Mouse (Mus musculus) common myeloid progenitor, adult 5-6 weeks (primary cell): Measurements from ENCODE around the gene Zc3h15. TPM values are rescaled to one million over a fixed set of nuclear protein-coding genes. Genes with fewer than 3 reads are reported as not detected.
A peak's percentile ranks its signal among the peaks of the same experiment; 100 is the strongest.

Source experiments
- ATAC-seq: replicated peaks from 2 replicates; pipeline ENCODE4 v1.8.0; 2016; ENCODE audit warnings: low read depth, mild to moderate bottlenecking, moderate TSS enrichment, inconsistent platforms; ENCODE audit not compliant: poor library complexity, severe bottlenecking
- total RNA-seq: library from RNA; stranded (forward); fragments of 200-1000, 187-1606 nt; gene quantifications from 2 replicates; pipeline ENCODE4 v1.2.3, GENCODE M21; 2017

Gene Zc3h15
- total RNA-seq, 1 experiment from 2014 or later = 190 TPM

DNA sequence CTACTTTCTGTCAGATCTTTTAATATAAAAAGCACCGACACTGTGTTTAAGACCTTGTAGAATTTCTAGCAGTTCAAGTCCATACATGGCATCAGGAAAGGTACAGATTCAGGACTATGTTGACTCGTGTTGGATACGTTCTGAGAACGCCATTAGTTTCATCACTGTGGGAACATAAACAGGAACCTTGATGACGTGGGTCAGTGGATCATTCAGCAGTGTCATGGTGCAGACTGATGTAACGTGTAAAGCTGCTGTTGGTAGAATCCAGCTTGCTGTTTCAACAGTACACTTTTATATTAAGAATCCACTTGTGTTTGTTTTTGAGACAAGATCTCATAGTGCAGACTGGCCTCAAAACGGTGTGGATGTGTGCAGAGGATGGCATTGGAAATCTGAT, 28.8 kb downstream of the Zc3h15 start:
- no peak for ATAC-seq

- no peak for ATAC-seq
Measured at GRCm38 (mm10) chr2:83673843-83674242, 29.6 kb downstream of the Zc3h15 start.

GRCm38 (mm10) chr2:83674421-83674820, 30.2 kb downstream of the Zc3h15 start:
- no peak for ATAC-seq

DNA sequence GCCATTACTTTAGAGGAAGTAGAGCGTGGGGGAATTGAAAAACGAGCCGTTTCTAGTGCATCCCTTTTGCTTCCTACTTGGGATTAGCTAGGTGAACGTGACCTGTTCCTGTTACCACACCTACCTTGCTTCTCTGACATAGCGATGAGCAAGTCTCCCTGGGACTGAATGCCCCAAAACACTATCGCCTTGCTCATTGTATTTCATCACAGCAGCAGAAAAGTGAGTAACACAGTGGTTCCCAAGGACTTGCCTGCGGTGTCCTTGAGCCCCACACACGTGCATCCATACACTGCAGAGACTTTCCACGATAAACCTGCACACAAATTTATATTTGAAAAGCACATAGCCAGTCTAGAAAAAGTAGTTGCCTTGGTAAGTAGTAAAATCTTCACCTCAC, 30.7 kb downstream of the Zc3h15 start:
- no peak for ATAC-seq

GRCm38 (mm10) chr2:83675681-83676080, 31.4 kb downstream of the Zc3h15 start:
- ATAC-seq = no peak

- ATAC-seq = no peak
Measured at GRCm38 (mm10) chr2:83676226-83676870, 32.1 kb downstream of the Zc3h15 start.

DNA sequence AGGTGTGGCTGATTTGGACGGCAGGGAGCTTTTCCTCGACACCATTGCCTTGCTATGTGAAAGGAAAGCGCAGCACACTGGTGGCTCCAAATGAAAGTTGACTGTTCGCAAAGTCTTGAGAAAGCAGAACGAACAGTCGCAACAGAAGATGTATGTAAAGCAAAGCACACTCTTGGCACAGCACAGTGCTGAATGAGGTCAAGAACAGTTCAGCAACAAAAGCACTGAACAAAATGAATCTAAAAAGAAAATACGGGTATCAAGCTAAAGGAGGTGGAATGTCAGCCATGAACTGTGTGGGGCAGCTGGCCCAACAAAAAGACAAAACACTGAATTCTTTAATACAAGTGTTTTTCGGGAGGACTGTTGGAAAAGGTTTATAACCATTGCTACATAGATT, 37.1 kb downstream of the Zc3h15 start:
- ATAC-seq = no peak

DNA sequence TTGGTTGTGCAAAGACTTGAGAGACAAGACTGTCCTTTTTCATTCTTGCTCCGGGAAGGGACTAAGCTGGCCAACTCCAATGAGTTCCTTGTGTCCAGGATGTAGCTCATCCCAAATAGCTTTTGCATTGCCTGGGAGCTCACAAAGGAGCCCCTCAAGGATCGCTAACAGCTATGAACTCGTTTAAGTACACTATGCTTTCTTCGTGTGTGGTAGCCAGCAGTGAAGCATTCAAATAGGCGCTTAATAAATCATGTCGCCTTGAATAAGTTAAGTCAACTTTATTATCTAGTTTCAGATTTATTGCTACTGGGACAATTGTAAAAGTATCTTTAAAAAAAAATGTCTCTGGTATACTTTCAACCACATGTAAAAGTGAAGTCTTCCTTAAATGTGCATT, 37.5 kb downstream of the Zc3h15 start:
- no peak for ATAC-seq

GRCm38 (mm10) chr2:83682282-83682681, 38.0 kb downstream of the Zc3h15 start:
- no peak for ATAC-seq

DNA sequence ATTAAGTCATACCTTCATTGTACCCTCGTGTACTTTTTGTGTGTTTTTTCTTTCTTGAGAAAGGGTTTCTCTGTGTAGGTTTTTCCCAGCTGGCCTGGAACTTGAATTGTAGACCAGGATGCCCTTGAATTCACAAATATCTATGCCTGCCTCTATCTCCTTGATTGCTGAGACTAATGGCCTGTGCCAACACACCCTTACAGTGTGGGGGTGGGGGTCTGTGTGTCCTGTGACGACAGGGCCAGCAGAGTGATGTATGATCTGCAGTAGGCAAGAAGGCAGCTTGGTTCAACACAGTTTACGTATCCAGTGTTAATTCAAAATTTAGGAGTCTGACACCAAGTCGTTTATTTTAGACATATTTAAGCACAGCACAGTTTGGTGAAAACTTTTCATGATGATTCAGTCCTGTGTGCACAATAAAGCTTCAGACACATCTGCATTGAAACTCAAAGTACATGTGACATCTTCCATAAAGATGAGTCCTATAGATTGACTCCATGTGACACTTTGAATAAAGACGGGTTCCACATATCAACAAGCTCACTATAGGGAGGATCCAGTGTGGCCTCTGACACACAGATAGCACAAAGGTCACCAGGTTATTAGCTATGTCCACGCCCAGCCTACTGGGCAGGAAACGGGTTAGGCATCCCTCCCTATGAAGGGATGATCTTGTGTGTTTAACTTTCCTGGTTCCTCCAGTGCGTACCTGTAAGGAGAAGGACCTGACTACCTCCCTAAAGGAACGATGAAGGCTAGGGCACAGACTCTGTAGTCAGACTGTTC, 39.7 kb downstream of the Zc3h15 start:
- ATAC-seq = no peak

- ATAC-seq = no peak
Measured at GRCm38 (mm10) chr2:83684691-83685090, 40.5 kb downstream of the Zc3h15 start.

DNA sequence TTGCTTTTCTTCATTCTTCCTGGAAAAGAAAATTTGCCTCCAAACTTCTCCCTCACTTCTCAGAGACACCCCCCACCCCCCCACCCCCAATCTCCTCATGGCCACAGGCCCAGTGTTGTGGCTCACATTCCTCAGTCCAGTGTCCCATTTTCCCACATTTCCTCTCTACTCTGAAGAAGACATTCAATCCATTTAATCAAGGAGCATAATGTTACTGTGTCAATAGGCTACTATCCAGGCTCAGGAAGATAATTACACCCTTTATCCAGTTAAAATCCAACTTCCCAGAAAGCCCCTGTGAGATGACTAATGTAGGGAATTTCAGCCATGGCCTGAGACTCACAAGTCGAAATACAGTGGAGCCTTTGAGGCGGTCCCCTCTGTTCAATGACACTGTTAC, 46.1 kb downstream of the Zc3h15 start:
- ATAC-seq = no peak

DNA sequence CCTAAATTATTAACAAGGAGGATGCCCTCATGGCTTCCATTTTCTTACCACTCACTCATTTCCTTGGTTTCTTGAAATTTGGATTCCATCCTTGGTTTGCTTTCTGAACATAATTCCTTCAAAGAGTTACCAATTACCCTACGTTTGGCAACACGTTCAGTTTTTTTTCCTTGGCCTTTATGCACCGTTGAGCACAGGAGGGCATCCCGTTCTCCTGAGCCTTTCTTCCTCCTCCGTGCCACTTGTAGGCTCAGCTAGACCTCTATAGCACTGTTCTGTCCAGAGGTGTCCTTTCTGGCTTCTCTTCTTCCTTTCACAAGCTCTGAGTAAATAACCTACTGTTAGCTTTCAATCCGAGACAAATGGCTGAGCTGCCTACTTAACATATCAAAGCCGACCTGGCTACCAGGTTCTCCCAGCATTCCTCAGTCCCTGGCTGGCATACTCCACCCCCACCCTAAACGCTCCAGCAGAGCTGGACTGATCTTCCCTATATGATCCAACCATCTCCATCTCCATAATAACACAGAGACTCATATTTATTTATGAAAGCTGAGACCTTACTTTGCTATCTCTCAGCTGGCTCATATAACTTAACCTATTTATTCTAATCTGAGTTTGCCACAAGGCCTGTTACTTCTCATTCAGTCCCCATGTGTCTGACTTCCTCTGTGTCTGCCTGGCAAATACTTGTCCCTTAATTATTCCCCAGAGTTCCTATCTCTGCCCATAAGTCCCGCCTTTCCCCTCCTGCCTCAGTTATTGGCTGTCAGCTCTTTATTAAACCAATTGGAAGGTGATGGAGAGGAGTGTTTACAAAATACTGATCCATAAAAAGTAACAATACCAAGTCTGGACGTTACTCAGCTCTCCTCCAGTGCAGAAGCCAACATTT, 48.7 kb downstream of the Zc3h15 start:
- ATAC-seq = no peak

- no peak for ATAC-seq
Measured at GRCm38 (mm10) chr2:83694061-83694460, 49.8 kb downstream of the Zc3h15 start.

GRCm38 (mm10) chr2:83695345-83696247, 51.4 kb downstream of the Zc3h15 start:
- ATAC-seq = no peak

DNA sequence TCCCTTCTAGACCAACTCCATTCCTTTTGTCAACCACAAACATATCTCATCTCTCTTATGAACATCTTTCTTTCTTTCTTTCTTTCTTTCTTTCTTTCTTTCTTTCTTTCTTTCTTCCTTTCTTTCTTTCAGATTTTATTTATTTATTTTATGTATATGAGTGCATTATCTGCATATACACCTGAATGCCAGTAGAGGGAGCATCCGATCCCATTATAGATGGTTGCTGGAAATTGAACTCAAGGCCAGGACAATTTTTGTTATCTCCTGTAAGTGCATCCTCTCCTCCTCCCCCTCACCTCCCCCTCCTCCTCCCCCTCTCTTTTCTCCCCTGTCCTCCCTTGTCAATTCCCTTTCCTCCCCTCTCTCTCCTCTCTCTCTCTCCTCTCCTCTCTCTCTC, 54.2 kb downstream of the Zc3h15 start:
- ATAC-seq = 0 out of 2 replicates have a peak, but pooled peaks have one; percentile 34

DNA sequence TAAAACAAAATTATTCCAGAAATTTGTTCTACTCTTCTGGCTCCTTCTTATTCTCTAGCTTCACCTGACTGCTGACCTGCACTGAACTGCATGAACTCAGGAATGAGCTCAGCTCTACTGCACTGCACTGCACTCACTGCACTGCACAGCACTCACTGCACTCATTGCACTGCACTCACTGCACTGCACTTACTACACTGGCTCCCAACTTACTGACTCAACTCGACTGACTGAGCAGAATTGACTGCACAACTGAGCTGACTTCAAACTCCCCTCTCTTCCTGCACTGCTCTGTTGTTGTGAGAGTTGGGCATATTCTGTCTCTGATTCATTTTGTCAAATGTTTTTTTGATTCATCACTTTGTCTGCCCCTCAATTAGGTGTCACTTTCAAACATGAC, 55.1 kb downstream of the Zc3h15 start:
- ATAC-seq = no peak

DNA sequence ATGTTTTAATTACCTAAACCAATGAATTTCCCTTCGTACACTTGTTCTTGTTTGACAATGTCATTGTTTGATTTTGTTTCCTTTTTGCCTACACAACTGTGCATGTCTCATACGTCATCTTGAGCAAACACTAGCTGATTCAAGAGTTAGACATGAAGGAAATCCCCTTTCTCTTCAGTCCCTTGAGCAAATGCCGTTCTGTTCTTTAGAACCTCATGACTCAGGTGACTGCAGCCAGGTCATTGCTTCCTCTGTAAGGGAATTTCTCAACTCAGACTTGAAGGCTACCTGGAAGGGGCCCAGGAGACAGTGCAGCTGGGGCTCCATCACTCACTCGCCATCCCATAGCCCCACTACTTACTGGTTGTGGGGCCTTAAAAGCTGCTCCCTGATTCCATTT, 56.4 kb downstream of the Zc3h15 start:
- ATAC-seq = no peak

- ATAC-seq = no peak
Measured at GRCm38 (mm10) chr2:83702411-83702810, 58.2 kb downstream of the Zc3h15 start.
